Mouse (Mus musculus) brain, adult 2 months (tissue): ENCODE results near the gene Mdga1.

Experiments used
- DNase-seq: peaks from one replicate; pipeline ENCODE4 v3.0.0; 2011; ENCODE audit warnings: low read depth, low spot score

Gene Mdga1

GRCm38 (mm10) chr17:29981568-29981967 lies 11.7 kb upstream of the Mdga1 start:
- DNase-seq: no peak

DNA sequence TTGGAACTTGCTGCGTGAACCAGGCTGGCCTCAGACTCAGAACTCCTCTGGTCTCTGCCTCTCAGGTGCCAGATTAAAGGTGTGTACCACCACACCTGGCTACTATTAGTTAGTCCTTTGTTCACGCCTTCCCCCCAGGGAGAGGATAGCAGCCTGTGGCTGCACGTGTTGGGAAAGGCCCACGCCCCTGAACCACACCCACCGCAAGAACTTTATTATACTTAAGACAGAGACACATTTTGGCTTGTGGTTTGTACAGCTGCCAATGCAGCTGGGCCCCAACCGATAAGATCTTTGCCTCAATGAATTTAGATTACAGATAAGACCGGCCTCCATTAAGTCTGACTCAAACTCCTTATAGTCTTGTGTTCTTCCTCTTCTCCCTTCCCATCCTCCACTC lies 10.0 kb upstream of the Mdga1 start:
- no peak for DNase-seq

DNA sequence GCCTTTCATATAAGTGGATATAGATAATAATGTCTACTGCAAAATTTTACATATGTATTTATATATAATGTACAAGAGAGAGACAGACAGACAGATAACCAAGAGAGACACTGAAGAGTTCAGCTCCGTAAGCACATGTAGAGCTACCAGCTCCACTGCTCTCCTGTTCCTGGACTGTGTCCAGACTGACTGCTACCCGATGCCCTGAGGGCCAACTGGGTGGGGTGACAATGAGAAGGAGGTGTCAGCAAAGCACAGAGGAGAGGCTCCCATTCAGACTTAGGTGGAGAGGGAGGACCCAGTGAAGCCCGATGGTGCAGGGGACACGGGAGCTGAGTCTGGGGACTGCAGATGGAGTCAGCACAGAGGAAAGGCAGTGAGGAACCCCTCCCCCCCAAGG lies 9.1 kb upstream of the Mdga1 start:
- DNase-seq: no peak

- DNase-seq: peak; percentile 96
Observed at GRCm38 (mm10) chr17:29975731-29976130, 5.8 kb upstream of the Mdga1 start.

DNA sequence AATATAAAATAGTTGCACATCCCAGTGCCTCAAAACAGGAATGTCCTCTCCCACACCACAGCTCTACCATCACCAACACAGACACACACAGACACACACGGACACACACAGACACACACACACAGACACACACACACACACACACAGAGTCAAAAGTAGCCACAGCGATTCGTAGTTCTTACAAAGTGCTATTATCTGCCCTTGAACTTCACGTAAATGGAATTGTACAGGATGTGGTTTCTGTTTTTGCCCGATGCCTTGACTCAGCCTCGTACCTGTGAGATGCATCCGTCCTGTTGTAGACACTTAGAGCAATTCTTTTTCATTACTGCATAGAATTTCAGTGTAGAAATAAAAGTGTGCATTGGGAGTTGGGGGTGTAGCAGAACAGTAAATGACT lies 3.3 kb upstream of the Mdga1 start:
- no peak for DNase-seq

DNA sequence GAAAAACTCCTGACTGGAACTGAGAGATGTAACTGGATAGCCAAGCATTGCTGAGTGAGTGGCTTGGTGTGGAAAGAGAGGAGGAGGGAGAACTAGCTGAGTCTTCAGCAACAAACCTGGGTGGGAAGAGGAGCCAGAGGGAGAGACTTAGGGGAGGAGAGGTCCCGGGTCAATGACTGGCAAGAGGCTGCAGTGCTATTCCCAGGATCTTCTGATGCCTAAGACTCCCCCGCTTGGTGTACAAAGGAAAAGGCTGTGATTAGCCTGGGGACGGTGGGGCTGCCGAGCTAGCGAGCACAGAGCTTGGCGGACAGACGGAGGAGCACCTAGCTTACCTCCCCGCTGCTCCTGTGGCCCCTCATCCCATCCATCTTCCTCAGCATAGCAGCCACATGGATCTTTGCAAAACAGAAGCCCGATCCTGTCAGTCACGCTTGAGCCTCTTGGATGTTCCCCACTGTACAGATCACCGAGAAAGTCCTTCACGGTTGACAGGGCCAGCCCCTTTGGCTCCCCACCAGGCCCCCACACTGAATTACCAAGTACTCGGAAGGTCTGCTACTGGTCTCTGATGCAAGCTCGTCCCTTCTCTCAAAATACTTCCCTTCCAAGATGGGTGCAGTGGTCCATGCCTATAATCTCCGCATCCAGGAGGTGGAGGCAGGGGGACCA lies 2.0 kb upstream of the Mdga1 start:
- DNase-seq: no peak

DNA sequence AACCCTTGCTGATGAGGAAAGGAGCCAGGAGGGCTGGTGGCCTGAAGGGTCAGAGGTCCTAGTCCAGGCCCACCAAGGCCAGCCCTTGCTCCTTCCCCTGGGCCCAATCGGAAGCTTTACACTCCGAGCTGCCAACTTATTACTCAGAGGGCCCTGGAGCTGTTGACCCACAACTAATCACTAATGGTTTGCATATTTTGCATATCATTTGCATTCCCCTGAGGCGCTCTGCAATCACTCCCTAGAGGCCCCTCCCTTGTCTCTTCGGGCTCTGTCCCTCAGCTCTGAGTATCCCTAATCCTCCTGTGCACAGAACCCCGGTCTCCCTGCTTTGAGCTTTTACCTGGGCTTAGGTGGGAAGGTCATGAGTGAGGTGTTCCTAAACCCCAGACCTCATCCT lies 4.4 kb downstream of the Mdga1 start:
- no peak for DNase-seq

DNA sequence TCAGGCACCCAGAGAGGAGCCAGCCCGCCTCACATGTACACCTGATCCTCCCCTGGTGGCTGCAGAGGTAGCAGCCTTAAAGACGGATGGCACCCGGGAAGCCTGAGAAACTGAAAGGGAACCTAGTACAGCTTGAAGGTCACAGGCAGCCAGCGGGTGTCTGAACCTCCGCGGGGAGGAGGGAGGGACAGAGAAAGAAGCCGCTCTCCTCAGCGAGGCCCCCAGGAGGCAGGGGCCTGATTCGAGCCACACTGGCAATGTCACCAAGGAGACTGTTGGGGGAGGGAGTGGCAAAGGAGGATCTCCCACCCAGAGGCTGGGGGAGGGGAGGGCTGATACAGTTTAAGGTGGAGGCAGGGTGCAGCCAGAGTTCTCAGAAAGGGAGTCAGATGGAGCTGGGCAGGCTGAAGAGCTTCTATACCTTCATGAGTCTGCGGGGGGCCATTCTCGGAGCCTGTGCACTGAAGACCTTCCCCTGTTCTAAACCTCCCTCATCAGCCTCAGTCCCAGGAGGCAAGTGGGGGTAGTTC lies 6.1 kb downstream of the Mdga1 start:
- DNase-seq: peak; percentile 18

DNA sequence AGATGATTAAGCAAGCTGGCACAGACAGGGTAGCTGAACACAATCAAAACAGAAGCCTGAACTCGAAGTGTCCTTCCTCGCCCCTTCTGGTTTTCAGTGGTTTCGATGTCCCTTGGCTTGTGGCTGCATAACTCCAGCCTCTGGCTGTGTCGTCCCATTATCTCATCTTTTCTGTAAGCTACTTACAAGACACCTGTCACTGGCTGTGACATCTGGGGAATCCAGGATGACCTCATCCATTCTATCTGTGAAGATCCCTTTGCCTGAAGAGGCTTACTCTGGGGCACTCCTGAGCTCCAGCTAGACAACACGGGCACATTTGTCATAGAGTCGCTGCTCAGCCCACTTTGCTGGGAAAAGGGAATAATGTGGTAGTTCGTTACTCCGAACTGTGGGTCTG lies 14.0 kb downstream of the Mdga1 start:
- no peak for DNase-seq

DNA sequence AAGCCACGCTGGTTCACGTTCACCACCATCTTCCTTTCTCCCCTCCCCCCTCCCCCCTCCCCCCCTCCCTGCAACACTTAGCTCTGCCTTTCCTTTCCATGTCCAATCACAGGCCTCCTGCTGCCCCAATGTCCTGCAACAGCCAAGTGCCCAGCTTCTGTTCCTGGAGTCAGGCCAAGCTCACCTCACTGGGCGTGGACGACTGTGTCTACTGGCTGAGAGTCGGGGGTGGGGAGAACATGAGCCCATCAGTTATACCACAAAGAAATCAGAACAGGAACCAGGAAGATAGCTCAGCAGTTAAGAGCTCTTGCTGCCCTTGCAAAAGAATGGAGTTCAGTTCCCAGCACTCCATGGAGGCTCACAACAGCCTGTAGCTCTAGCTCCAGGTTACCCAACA lies 15.6 kb downstream of the Mdga1 start:
- no peak for DNase-seq

DNA sequence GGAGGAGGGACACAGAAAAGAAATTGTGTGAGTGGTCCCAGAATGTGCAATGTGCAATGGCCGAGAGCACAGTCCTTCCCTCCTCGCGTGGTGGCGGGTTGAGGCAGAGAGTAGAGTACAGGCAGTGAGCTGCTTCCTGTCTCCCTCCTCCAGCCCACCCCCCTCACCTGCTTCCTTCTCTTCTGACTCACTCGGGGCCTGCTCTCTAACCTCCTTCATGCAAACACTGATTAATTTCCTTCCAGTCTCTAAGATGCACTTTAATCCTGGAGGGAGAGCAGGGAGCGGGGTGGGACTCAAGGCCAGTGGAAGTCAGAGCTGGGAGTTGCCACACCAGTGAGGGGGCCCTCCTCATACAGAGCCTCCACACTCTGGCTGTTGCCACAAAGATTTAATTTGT lies 18.8 kb downstream of the Mdga1 start:
- DNase-seq: no peak

GRCm38 (mm10) chr17:29950574-29950973 lies 19.3 kb downstream of the Mdga1 start:
- DNase-seq: no peak

DNA sequence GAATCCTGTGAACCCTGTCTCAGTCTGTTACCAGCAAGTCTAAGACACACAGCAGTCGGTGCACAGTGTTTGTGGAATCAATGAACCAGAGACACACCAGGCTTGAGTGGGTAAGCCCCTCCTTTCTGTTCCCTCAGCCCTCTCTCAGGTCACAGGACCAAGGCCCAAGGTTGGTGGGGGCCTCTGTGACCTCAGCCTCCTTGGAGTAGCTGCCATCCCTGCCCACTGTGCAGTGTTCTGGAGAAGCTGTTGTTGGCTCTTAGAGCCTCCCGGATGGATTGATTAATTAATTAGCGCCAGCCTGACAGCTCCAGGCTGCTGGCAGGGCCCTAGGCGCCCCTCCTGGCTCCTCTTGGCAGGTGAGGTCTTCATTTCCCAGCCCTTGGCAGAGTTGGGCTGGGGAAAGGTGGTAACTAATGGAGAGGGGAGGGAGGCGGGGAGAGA lies 22.6 kb downstream of the Mdga1 start:
- DNase-seq: peak; percentile 10

DNA sequence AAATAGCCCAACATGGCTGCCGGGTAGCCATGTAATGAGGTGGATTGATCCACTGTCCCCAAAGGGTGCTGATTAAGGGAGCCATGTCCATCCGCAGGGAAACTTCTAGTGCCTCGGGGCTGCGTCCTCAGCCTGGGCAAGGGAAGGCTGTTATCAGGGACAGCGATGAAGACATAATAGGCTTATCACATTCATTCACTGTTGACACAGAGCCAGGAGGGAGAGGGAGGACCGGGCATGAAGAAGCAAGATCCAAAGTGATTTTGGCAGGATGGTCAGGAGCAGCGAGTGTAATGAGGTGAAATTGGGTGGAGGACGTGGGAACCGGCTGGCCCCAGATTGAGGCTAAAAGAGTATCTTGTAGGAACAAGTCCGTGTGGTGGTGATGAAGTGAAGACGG lies 25.5 kb downstream of the Mdga1 start:
- DNase-seq: no peak

- no peak for DNase-seq
Observed at GRCm38 (mm10) chr17:29939011-29939410, 30.9 kb downstream of the Mdga1 start.

DNA sequence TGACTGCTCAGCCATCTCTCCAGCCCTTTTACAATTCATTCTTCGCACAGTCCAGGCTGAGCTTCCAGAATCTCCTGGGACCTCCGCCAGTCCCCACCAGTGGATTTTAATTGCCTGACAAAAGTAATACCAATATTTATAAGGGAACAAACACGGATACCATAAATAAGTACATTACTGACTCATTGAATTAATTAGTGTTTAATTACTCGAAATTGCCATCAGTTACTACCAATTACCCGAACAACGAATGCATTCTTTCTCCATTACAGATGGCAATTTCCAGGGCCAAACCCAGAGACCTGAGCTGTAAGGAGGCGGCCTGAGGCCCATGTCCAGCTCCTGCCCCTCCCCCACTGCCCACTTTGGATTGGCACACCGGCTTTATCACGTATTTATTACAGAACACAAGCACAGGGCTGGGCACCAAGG lies 32.5 kb downstream of the Mdga1 start:
- no peak for DNase-seq

DNA sequence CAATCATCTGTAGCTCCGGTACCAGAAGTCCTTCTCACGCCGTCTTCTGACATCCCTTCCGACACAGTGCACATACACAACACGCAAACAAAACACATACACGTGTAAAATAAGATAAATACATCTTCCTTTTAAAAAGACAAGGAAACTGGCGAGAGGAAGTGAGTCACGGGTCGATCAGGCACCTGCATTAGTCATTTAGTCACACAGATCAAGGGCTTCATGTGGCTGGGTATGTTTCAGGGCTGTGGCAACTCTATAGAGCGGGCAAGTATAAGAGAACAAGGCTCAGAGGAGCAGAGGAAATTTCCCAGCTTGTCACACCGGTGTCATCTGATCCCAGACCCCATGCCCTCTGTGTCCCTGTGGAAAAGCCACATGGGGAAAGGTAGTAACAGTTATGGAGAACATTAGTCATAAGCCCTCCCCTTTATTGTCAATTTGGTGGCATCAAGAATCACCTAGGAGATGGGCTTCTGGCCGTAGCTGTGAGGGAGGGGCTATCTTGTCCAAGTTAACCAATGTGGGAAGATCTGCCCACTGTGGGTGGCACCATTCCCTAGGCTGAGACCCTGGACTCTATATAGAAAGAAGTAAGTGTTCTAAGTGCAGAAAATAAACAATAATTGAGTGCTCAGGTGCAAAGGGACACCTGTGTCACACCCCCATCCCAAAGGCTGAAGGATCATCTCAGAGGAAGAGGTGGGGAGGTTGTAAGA lies 35.6 kb downstream of the Mdga1 start:
- DNase-seq: no peak

DNA sequence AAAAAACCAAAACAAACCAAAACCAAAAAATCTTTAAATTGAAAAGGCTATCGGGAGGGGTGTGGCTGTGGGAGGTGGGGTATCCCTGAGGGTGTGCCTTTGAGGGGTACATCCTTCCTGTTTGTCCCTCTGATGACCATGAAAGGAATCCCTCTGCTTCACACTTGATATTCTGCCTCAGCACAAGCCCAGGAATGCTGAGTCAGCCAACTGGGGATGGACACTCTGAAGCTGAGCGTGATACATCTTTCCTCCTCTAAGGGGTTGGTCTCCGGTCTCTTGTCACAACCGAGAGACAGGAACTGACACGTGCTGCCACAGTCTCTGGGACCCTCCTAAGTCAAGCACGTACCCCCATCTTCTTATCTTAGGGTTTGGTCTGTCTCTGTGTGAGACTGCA lies 37.1 kb downstream of the Mdga1 start:
- DNase-seq: no peak

GRCm38 (mm10) chr17:29931224-29931945 lies 38.5 kb downstream of the Mdga1 start:
- DNase-seq: no peak

DNA sequence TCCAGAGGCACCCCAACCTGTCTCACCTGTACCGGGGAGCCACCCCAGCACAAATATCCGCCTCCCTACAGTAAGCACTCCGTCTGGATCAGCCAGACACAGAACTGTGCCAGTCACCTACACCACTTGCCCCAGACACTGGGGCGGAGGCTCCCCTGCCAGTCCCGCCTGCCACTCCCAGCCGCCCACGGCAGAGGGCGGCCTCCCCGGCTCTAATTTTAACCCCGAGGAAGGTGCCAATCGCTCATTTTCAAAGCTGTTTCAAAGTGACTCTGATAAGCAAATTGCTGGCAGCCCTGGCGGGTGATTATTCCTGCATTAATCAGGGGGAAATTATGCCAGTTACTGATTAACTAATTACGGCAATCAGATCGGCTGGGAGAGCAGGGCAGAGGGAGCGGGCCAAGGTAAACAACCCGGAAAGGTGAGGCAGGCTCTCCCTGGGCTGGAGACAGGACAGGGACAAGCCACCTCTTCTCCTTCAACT lies 41.1 kb downstream of the Mdga1 start:
- DNase-seq: peak; percentile 50

DNA sequence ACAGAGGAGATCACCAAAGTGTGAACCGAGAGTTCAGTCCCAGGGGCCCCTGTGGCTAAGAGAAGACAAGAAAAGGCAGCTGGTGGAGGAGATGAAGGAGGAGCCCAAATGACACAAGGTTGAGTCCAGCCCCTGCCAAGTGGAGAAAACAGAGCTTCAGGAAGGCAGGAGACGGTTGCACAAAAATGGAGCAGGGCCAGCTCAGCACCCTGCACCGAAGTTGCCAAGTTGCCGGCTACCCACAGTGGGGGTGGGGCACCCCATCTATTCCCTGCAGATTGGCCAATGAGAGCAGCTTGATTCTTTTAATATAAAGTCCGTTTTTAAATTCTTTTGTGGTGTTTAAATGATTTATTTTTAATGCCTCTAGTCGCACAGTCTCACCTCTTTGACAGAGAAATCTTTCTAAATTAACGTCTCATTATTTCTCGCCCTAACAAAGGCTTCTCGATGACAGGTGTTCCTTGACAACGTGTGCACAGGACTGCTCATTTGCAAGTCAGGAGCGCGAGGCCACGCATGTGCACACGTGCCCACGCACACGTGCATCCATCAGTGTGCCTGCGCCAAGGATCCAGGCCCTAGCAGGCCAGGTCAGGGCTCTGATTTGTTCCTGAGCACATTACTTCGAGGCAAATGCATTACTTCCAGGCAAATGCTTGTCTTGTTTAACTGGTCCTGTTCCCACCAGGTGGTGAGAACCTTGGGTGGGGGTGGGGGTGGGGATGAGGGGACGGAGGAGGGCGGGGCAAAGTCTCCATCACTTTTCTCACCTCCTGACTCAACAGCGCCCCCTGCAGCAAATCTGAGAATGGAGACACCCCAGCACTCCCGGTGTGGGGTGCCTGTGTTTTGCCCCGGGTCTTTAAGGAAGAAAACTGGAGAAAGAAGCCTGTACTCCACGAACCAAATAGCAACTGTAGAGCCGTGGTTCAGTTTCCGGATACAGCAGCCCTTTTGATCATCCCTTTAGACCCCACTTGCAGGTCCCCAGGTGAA lies 44.0 kb downstream of the Mdga1 start:
- DNase-seq: peak; percentile 44
